Mouse (Mus musculus) heart, embryonic 13.5 days (tissue): ENCODE measurements around the gene Atad5. TPM values are rescaled to one million over a fixed set of nuclear protein-coding genes. Genes with fewer than 3 reads are reported as not detected.
A peak's percentile ranks its signal among the peaks of the same experiment; 100 is the strongest.
"Not testable (repeated sequence)": the region's sequence is repeated elsewhere in the genome, so short reads cannot be mapped to it uniquely, and the experiment has no call there.

ENCODE experiments used
- ATAC-seq: fragments of 200-750 bp; cut with Nextera tagmentation; 2 replicates; pipeline ENCODE4 v1.8.0; 2017; ENCODE audit warnings: moderate TSS enrichment; ENCODE audit not compliant: insufficient number of reproducible peaks, low FRiP score, low TSS enrichment; ENCODE audit errors: extremely low read depth
- H3K27ac ChIP-seq: fragments of 300-500 bp; sonication (generic); replicated peaks from 2 replicates; pipeline ENCODE4 v1.5.1; 2015; ENCODE audit warnings: moderate library complexity, mild to moderate bottlenecking, inconsistent platforms
- H3K27me3 ChIP-seq: fragments of 300-500 bp; sonication (generic); replicated peaks from 2 replicates; pipeline ENCODE4 v1.6.1; 2015; ENCODE audit warnings: mild to moderate bottlenecking, inconsistent platforms
- H3K36me3 ChIP-seq: fragments of 300-500 bp; sonication (generic); 2 replicates; pipeline ENCODE4 v1.6.1; 2015; ENCODE audit warnings: mild to moderate bottlenecking, inconsistent platforms
- H3K4me1 ChIP-seq: fragments of 300-500 bp; sonication (generic); 2 replicates; pipeline ENCODE4 v1.6.1; 2015; ENCODE audit warnings: inconsistent platforms
- H3K4me2 ChIP-seq: fragments of 300-500 bp; sonication (generic); 2 replicates; pipeline ENCODE4 v1.6.1; 2015; ENCODE audit warnings: inconsistent platforms, mild to moderate bottlenecking, moderate library complexity
- H3K4me3 ChIP-seq: fragments of 300-500 bp; sonication (generic); 2 replicates; pipeline ENCODE4 v1.5.1; 2015; ENCODE audit warnings: moderate library complexity, mild to moderate bottlenecking, inconsistent platforms
- H3K9ac ChIP-seq: fragments of 300-500 bp; sonication (generic); 2 replicates; pipeline ENCODE4 v1.6.1; 2015; ENCODE audit warnings: inconsistent platforms, mild to moderate bottlenecking, moderate library complexity
- H3K9me3 ChIP-seq: fragments of 300-500 bp; sonication (generic); 2 replicates; pipeline ENCODE4 v1.6.1; 2016; ENCODE audit warnings: inconsistent platforms
- WGBS: fragments of 180-500 bp; shearing (Covaris S2); methylation state at CpG from one replicate; pipeline ENCODE4 v1.1.7; 2015; ENCODE audit warnings: mixed read lengths; 5-methylcytosine and 5-hydroxymethylcytosine counted together
- polyA plus RNA-seq: library from polyadenylated mRNA; unstranded; fragments of >200 nt; fragmentation: Nextera tagmentation; extraction: Ambion mirVana; gene quantifications from 2 replicates; pipeline ENCODE4 v1.2.1, GENCODE M21; 2015

Gene Atad5
- 5.5 and 5.7 TPM in 2 replicates for polyA plus RNA-seq

DNA sequence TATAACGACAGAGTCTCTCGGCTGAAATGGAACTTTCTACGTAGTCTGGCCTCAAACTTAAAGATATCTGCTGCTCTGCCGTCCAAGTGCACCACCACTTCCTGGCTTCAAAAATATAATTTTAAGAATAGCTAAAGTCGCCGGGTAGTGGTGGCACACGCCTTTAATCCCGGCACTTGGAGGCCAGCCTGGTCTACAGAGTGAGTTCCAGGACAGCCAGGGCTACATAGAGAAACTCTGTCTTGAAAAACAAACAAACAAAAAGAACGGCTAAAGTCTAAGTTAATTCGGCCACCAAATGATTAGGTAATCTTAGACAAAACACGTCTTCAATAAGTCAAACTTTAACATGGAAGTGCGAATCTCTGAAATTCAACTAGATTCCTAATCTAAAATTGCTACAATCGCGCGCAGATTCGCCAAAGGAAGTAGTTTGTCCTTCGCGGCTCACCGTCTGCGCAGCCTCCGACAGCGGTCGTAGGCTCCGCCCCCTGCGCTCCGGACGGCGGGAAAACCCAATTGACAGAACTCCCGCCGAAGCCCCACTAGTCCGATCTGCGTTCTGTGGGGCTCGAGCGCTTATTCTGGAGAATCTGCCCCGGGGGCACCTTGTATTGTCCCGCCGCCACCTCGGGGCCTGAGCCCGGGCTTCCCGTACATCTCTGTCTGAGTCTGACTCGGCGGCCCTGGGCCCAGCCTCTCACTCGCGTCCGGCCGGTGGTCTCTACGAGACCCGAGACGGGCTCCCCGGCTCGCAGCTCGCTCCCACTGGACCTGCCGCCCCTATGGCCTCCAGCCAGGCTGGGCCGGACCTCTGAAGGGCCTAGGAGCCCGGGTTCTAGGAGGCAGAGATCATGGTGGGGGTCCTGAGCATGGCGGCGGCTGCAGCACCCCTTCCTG is at the start of gene Atad5:
Gene Atad5, plus strand, starts transcription at position 484 of the 900 bp plus-strand sequence.
- peak; percentile 71; the same call in 1 of the 2 replicates for ATAC-seq
- Histone ChIP-seq H3K4me2 (peak within 1 kb of the TSS; percentile 92), H3K36me3 (no peaks in the 10 kb centered on the region), H3K9me3 (no peaks in the 10 kb centered on the region), H3K4me1 (peaks cover 25% of the 10 kb centered on the region), H3K9ac (peak within 1 kb of the TSS; percentile 97), H3K4me3 (peak within 1 kb of the TSS; percentile 91), H3K27ac (peak within 1 kb of the TSS; percentile 69), H3K27me3 (no peaks in the 10 kb centered on the region)
- 3% methylated on average over 57 of the region's 57 CpGs for WGBS

DNA sequence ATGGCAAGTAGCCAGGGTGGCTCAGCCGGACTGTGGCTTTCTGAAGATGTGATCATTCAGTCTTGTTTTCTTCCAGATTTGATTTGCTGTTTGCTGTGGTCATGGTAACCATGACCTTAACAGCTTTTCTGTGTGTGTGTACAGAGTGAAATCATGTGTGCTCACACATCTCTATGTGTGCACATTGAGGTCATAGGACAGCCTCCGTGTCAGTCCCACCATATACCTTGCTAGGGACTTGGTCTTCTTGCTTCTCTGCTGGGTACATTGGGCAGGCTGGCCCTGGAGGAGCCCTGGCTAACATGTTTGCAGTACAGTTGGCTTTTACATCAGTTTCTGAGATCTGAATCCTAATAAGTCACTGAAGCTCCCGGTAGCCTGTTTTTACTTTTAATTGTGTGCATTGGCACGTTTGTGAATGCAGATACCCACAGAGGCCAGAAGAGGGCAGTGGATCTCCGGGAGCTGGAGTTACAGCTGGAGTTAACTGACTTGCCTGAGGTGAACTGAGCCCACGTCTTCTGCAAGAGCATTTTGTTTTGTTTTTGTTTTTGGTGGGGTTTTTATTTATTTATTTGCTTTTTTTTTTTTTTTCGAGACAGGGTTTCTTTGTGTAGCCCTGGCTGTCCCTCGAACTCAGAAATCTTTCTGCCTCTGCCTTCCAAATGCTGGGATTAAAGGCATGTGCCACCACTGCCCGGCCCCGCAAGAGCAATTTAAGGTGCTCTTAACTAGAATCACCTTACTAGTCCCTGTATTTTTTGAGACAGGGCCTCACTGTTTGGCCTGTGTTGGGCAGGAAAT is 46.4 kb upstream of the Atad5 start:
- 54% methylated on average over 10 of the region's 10 CpGs for WGBS
- H3K4me3 ChIP-seq: no peak overlapping the region
- H3K9me3 ChIP-seq: no peaks in the 10 kb centered on the region
- no peak overlapping the region for H3K27ac ChIP-seq
- ATAC-seq: no peak
- H3K9ac ChIP-seq: no peak overlapping the region
- H3K4me1 ChIP-seq: no peaks in the 10 kb centered on the region; the same call in 1 of the 2 replicates
- peaks cover 38% of the 10 kb centered on the region for H3K36me3 ChIP-seq
- H3K4me2 ChIP-seq: no peak overlapping the region
- H3K27me3 ChIP-seq: no peaks in the 10 kb centered on the region

- Histone ChIP-seq H3K4me3 (no peak overlapping the region), H3K9me3 (no peaks in the 10 kb centered on the region), H3K9ac (no peak overlapping the region), H3K27me3 (no peaks in the 10 kb centered on the region), H3K36me3 (peaks cover 44% of the 10 kb centered on the region), H3K27ac (no peak overlapping the region), H3K4me1 (no peaks in the 10 kb centered on the region; the same call in 1 of the 2 replicates), H3K4me2 (no peak overlapping the region)
- WGBS: 85% methylated on average over 8 of the region's 8 CpGs
- ATAC-seq: no peak
Measured at GRCm38 (mm10) chr11:80043419-80043817, 45.8 kb upstream of the Atad5 start.

DNA sequence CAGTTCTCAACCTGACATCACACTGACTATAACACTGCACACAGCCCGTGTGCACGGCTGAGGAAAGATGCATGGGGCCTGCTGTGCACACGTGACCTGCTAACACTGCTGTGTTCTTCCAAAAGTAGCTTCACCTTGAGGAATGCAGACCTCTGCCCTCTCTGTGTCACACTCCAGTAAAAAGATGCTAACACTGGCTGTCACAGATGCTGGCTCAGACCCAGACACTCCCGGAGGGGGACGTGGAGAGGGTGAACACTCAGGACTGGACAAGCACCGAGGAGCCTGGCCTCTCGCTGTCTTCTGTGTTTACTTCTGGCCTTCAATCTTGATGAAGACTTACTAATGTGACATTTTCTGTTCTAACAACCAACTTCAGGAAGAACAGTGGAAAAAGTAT is 42.3 kb upstream of the Atad5 start:
- peaks cover 59% of the 10 kb centered on the region for H3K36me3 ChIP-seq
- ATAC-seq: no peak
- H3K4me1 ChIP-seq: peaks cover 26% of the 10 kb centered on the region
- H3K9ac ChIP-seq: 0 out of 2 replicates have a peak overlapping the region, but pooled peaks have one; percentile 10
- H3K4me3 ChIP-seq: no peak overlapping the region
- H3K27ac ChIP-seq: peak overlapping the region; percentile 43
- H3K27me3 ChIP-seq: no peaks in the 10 kb centered on the region
- no peaks in the 10 kb centered on the region for H3K9me3 ChIP-seq
- no peak overlapping the region for H3K4me2 ChIP-seq
- WGBS: 53% methylated on average over 7 of the region's 7 CpGs

- 22% methylated on average over 2 of the region's 2 CpGs for WGBS
- peak overlapping the region; percentile 62 for H3K9ac ChIP-seq
- peak; percentile 70; the same call in 1 of the 2 replicates for ATAC-seq
- peak overlapping the region; percentile 74 for H3K27ac ChIP-seq
- H3K4me2 ChIP-seq: 0 out of 2 replicates have a peak overlapping the region, but pooled peaks have one; percentile 2
- no peak overlapping the region for H3K4me3 ChIP-seq
- peaks cover 68% of the 10 kb centered on the region for H3K36me3 ChIP-seq
- no peaks in the 10 kb centered on the region for H3K9me3 ChIP-seq
- no peaks in the 10 kb centered on the region for H3K27me3 ChIP-seq
- H3K4me1 ChIP-seq: peaks cover 46% of the 10 kb centered on the region
Measured at GRCm38 (mm10) chr11:80050088-80050487, 39.1 kb upstream of the Atad5 start.

- Histone ChIP-seq H3K4me3 (no peak overlapping the region), H3K27me3 (no peaks in the 10 kb centered on the region), H3K27ac (no peak overlapping the region), H3K36me3 (peaks cover 75% of the 10 kb centered on the region), H3K4me1 (peaks cover 49% of the 10 kb centered on the region), H3K9ac (no peak overlapping the region), H3K4me2 (no peak overlapping the region), H3K9me3 (no peaks in the 10 kb centered on the region)
- 81% methylated on average over 7 of the region's 7 CpGs for WGBS
- ATAC-seq: no peak
Measured at GRCm38 (mm10) chr11:80052456-80052855, 36.7 kb upstream of the Atad5 start.

- no peak overlapping the region for H3K4me3 ChIP-seq
- no peak overlapping the region for H3K9ac ChIP-seq
- H3K27ac ChIP-seq: no peak overlapping the region
- H3K36me3 ChIP-seq: peaks cover 75% of the 10 kb centered on the region
- H3K4me2 ChIP-seq: no peak overlapping the region
- H3K4me1 ChIP-seq: peaks cover 49% of the 10 kb centered on the region
- ATAC-seq: no peak
- WGBS: 78% methylated on average over 5 of the region's 5 CpGs
- H3K9me3 ChIP-seq: no peaks in the 10 kb centered on the region
- H3K27me3 ChIP-seq: no peaks in the 10 kb centered on the region
Measured at GRCm38 (mm10) chr11:80053171-80053570, 36.0 kb upstream of the Atad5 start.

DNA sequence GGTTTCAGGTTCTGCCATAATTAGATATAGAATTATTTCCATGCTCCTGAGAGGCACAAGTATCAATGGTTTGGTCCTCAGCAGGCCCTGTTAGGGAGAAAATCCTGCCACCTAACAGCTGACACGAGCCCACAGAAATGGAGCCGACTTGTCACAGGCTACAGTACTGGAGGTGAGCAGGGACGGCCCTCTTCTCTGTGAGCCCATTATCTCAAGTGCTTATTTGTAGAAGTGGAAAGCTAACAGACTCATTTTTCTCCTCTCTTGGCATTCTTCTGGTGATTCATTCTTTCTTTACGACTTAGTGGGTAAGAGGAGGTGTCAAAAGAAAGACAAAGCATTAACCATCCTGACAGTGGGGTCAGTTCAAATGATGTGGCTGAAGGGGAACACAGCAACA is 34.5 kb upstream of the Atad5 start:
- Histone ChIP-seq H3K9me3 (no peaks in the 10 kb centered on the region), H3K4me3 (no peak overlapping the region), H3K27me3 (no peaks in the 10 kb centered on the region), H3K4me2 (no peak overlapping the region), H3K9ac (0 out of 2 replicates have a peak overlapping the region, but pooled peaks have one; percentile 4), H3K27ac (no peak overlapping the region), H3K36me3 (peaks cover 79% of the 10 kb centered on the region), H3K4me1 (peaks cover 41% of the 10 kb centered on the region)
- WGBS: 50% methylated on average over 4 of the region's 4 CpGs
- ATAC-seq: no peak

DNA sequence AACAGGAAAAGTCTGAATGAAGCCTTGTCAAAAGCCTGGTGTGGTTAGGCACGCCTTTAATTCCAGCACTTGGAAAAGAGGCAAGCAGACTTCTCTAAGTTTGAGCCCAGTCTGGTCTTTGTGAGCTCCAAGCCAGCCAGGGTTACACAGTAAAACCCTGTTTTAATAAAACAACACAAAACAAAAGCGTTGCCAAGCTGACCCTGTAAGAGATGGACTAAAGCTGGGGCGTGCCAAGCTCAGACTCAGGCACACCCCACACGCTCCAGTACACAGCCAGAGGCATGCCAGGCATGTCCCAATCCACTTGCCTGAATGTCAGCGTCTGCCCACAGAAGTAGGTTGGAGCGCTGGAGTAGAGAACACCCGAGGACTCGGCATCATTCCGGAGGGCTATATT is 33.1 kb upstream of the Atad5 start:
- WGBS: 74% methylated on average over 9 of the region's 9 CpGs
- no peak for ATAC-seq
- no peaks in the 10 kb centered on the region for H3K27me3 ChIP-seq
- peaks cover 87% of the 10 kb centered on the region for H3K36me3 ChIP-seq
- H3K9me3 ChIP-seq: no peaks in the 10 kb centered on the region
- peak overlapping the region; percentile 20; the same call in 1 of the 2 replicates for H3K27ac ChIP-seq
- H3K4me2 ChIP-seq: no peak overlapping the region
- peaks cover 28% of the 10 kb centered on the region for H3K4me1 ChIP-seq
- H3K4me3 ChIP-seq: no peak overlapping the region
- no peak overlapping the region for H3K9ac ChIP-seq

GRCm38 (mm10) chr11:80062159-80062558 is 27.0 kb upstream of the Atad5 start:
- no peak overlapping the region for H3K4me3 ChIP-seq
- H3K4me2 ChIP-seq: no peak overlapping the region
- no peaks in the 10 kb centered on the region for H3K27me3 ChIP-seq
- no peak for ATAC-seq
- no peaks in the 10 kb centered on the region for H3K9me3 ChIP-seq
- no peaks in the 10 kb centered on the region for H3K4me1 ChIP-seq
- no peak overlapping the region for H3K9ac ChIP-seq
- WGBS: 82% methylated on average over 4 of the region's 4 CpGs
- peaks cover 68% of the 10 kb centered on the region for H3K36me3 ChIP-seq
- H3K27ac ChIP-seq: no peak overlapping the region

- not testable (repeated sequence) for H3K4me1 ChIP-seq, H3K27ac ChIP-seq, H3K4me3 ChIP-seq, H3K9ac ChIP-seq, ATAC-seq, H3K27me3 ChIP-seq, H3K9me3 ChIP-seq, H3K4me2 ChIP-seq
- 82% methylated on average over 4 of the region's 4 CpGs for WGBS
- peaks cover 27% of the 10 kb centered on the region for H3K36me3 ChIP-seq
Measured at GRCm38 (mm10) chr11:80066373-80066772, 22.8 kb upstream of the Atad5 start.
